Mouse (Mus musculus) testis, adult 2 months (tissue): ENCODE data around the gene Hoxd8.

Experiments used
- CTCF ChIP-seq: fragments of 200-500 bp; IDR thresholded peaks from 2 replicates; pipeline ENCODE4 v1.5.1; 2012; ENCODE audit warnings: low read depth, mild to moderate bottlenecking, inconsistent platforms, low read length, moderate library complexity; ENCODE audit not compliant: control insufficient read depth, insufficient read depth, insufficient replicate concordance
- POLR2A ChIP-seq: fragments of 200-500 bp; IDR thresholded peaks from 2 replicates; pipeline ENCODE4 v1.6.1; 2012; ENCODE audit warnings: low read depth, mild to moderate bottlenecking, inconsistent platforms, low read length, moderate library complexity; ENCODE audit not compliant: control insufficient read depth

DNA sequence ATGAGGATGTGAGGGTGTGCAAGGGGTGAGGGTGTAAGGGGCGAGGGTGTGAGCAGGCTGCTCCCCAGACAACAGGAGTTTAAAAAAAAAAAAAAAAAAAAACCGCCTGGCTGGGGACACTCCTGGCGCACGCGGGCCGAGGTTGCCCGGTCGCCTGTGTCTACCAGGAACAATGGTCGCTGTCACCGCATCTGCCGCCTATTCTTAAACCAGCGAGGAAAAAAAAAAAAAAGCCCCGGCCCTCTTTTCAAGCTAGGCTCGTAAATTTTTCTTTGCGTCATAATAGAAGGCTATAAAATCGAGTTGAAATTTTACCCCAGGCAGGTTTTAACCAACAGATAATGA is 28.9 kb downstream of the Hoxd8 start:
- TF ChIP-seq CTCF (no peak), POLR2A (no peak)
